Mouse (Mus musculus) embryonic facial prominence, embryonic 10.5 days (tissue): Measurements from ENCODE around the gene Bloc1s2. TPM values are rescaled to one million over a fixed set of nuclear protein-coding genes. Genes with fewer than 3 reads are reported as not detected.

Experiments used
- DNase-seq: peaks from one replicate; pipeline ENCODE4 v3.0.0-alpha.2; 2017; ENCODE audit warnings: low spot score
- H3K27ac ChIP-seq: fragments of 300-500 bp; sonication (generic); replicated peaks from 2 replicates; pipeline ENCODE4 v1.5.1; 2016; ENCODE audit warnings: mild to moderate bottlenecking
- H3K27me3 ChIP-seq: fragments of 300-500 bp; sonication (generic); replicated peaks from 2 replicates; pipeline ENCODE4 v1.6.1; 2016; ENCODE audit warnings: low read depth, mild to moderate bottlenecking; ENCODE audit not compliant: poor library complexity, severe bottlenecking
- H3K36me3 ChIP-seq: fragments of 300-500 bp; sonication (generic); replicated peaks from 2 replicates; pipeline ENCODE4 v1.6.1; 2016; ENCODE audit warnings: mild to moderate bottlenecking, moderate library complexity
- H3K4me1 ChIP-seq: fragments of 300-500 bp; sonication (generic); 2 replicates; pipeline ENCODE4 v1.6.1; 2016
- H3K4me3 ChIP-seq: fragments of 300-500 bp; sonication (generic); 2 replicates; pipeline ENCODE4 v1.5.1; 2016; ENCODE audit warnings: mild to moderate bottlenecking, moderate library complexity
- H3K9me3 ChIP-seq: fragments of 300-500 bp; sonication (generic); 2 replicates; pipeline ENCODE4 v1.6.1; 2016; ENCODE audit warnings: mild to moderate bottlenecking
- WGBS: fragments of 180-500 bp; shearing (Covaris S2); methylation state at CpG from one replicate; pipeline ENCODE4 v1.1.7; 2016; 5-methylcytosine and 5-hydroxymethylcytosine counted together
- polyA plus RNA-seq: library from polyadenylated mRNA; unstranded; fragments of >200 nt; fragmentation: Nextera tagmentation; extraction: Ambion mirVana; gene quantifications from 2 replicates; pipeline ENCODE4 v1.2.1, GENCODE M21; 2016

The Bloc1s2 gene
- polyA plus RNA-seq: 98.1 and 99.3 TPM in 2 replicates

DNA sequence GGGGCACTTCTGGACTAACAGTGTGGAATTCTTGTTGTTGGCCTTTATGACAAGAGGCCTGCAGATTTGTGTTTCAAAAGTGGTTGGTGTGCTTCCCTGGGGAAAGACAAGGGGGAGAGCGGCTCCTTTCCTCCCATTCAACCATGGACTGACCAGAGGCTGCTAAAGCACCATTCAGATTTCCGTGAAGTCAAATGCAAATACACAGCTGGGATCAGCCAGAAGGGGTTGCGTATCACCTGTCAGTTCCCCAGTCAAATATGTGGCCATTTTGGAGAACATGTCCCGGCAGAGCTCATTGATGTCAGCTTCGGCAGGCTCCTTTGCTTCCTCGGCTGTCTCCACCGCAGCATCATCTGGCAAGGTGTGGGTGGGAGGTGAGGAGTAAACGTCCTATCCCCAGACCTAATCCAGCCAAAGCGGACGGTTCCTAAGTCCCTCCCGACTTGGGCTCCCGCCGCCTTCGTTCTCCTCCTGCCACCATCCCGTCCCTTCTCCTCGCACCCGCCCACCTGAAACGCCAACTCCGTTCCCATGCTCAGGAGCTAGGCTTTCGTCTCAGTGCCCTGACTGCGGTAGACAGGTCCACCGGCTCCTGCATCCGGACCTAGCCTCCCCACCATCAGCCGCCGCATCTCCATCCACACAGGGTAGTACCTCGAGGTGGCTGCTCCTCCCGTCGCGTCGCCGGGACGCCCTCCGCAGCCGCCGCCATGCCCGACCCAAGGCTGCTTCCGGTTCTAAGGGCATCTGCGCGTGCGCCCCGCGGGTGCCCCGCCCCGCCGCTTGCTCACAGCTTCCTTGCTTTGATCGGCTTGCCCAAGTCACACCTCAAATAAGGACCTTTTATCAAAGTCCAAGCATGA is at the start of gene Bloc1s2:
Gene Bloc1s2, minus strand, starts transcription at position 745 of the 866 bp plus-strand sequence.
- peak; percentile 89 for DNase-seq
- no peaks in the 10 kb centered on the region for H3K9me3 ChIP-seq
- H3K4me1 ChIP-seq: peaks cover 15% of the 10 kb centered on the region
- 3% methylated on average over 46 of the region's 46 CpGs for WGBS
- peak within 1 kb of the TSS; percentile 87 for H3K4me3 ChIP-seq
- H3K27ac ChIP-seq: peak within 1 kb of the TSS; percentile 86
- no peaks in the 10 kb centered on the region; the same call in 1 of the 2 replicates for H3K27me3 ChIP-seq
- H3K36me3 ChIP-seq: peaks cover 38% of the 10 kb centered on the region

GRCm38 (mm10) chr19:44195138-44195537 is 48.9 kb upstream of the Bloc1s2 start:
- WGBS: 15% methylated on average over 7 of the region's 7 CpGs
- DNase-seq: peak; percentile 74
- no peak overlapping the region for H3K27ac ChIP-seq
- H3K9me3 ChIP-seq: no peaks in the 10 kb centered on the region
- no peaks in the 10 kb centered on the region for H3K36me3 ChIP-seq
- no peaks in the 10 kb centered on the region for H3K27me3 ChIP-seq
- H3K4me3 ChIP-seq: no peak overlapping the region
- peaks cover 13% of the 10 kb centered on the region for H3K4me1 ChIP-seq

DNA sequence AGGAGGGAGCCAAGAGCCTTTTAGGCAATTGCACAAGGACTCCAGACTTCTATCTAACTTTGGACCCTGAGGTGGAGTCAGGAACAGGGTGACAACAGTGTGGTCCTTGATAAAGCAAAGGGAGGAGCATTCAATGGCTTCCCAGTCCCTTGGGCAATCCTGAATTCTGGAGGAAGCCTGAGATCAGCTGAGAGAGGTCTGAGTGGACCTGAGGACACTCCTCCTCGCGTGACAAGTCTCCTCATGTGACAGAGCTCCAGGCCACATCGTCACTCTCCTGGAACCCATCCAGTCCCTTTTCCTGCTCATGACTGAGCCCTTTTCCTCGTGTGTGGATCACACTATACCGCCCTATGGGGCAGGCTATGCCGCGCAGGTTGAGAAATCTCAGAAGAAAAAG is 47.7 kb upstream of the Bloc1s2 start:
- H3K4me3 ChIP-seq: no peak overlapping the region
- H3K9me3 ChIP-seq: no peaks in the 10 kb centered on the region
- H3K27me3 ChIP-seq: no peaks in the 10 kb centered on the region
- H3K27ac ChIP-seq: no peak overlapping the region
- no peaks in the 10 kb centered on the region for H3K36me3 ChIP-seq
- H3K4me1 ChIP-seq: peaks cover 14% of the 10 kb centered on the region
- WGBS: 86% methylated on average over 7 of the region's 7 CpGs
- no peak for DNase-seq

DNA sequence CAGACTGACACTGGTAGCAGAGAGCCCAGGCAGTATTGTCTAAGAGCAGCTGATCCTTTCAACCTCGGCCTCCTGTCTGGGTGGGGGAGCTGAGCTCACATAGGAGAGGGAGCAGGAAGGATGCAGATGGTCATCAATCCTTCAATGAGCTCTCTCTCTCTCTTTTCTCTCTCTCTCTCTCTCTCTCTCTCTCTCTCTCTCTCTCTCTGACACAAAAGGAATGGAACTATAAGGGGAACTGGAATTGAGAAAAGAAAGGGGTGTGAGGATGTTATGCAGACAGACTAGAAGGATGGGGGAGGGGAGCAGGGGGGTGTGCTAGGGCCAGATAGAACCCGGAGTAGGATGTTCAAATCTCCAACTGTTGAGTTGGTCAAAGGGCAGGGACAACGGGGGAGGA is 46.1 kb upstream of the Bloc1s2 start, which contains the start of gene Pkd2l1:
Gene Pkd2l1, minus strand, starts transcription at position 101 of the 400 bp plus-strand sequence.
- H3K4me3 ChIP-seq: no peak within 1 kb of the TSS
- H3K27ac ChIP-seq: no peak within 1 kb of the TSS
- DNase-seq: no peak
- WGBS: 55% methylated on average over 3 of the region's 3 CpGs
- H3K9me3 ChIP-seq: no peaks in the 10 kb centered on the region
- no peaks in the 10 kb centered on the region for H3K27me3 ChIP-seq
- H3K4me1 ChIP-seq: peaks cover 14% of the 10 kb centered on the region
- no peaks in the 10 kb centered on the region for H3K36me3 ChIP-seq

- whole genome bisulfite sequencing: 90% methylated on average over 4 of the region's 4 CpGs
- DNase-seq: no peak
- Histone ChIP-seq H3K27ac (no peak overlapping the region), H3K36me3 (no peaks in the 10 kb centered on the region), H3K9me3 (no peaks in the 10 kb centered on the region), H3K27me3 (no peaks in the 10 kb centered on the region), H3K4me3 (no peak overlapping the region), H3K4me1 (peaks cover 14% of the 10 kb centered on the region)
These were observed 42.8 kb upstream of the Bloc1s2 start for GRCm38 (mm10) chr19:44189056-44189455.

GRCm38 (mm10) chr19:44183968-44184367 is 37.7 kb upstream of the Bloc1s2 start:
- Histone ChIP-seq H3K9me3 (no peaks in the 10 kb centered on the region), H3K4me3 (no peak overlapping the region), H3K27me3 (no peaks in the 10 kb centered on the region), H3K4me1 (no peaks in the 10 kb centered on the region; the same call in 1 of the 2 replicates), H3K36me3 (no peaks in the 10 kb centered on the region), H3K27ac (no peak overlapping the region)
- WGBS: 74% methylated on average over 3 of the region's 3 CpGs
- no peak for DNase-seq

- H3K4me3 ChIP-seq: no peak overlapping the region
- H3K9me3 ChIP-seq: no peaks in the 10 kb centered on the region
- H3K27ac ChIP-seq: no peak overlapping the region
- DNase-seq: no peak
- H3K27me3 ChIP-seq: no peaks in the 10 kb centered on the region
- 82% methylated on average over 1 of the region's 1 CpGs for WGBS
- H3K4me1 ChIP-seq: no peaks in the 10 kb centered on the region; the same call in 1 of the 2 replicates
- H3K36me3 ChIP-seq: no peaks in the 10 kb centered on the region
These were observed 34.3 kb upstream of the Bloc1s2 start for GRCm38 (mm10) chr19:44180502-44180901.

DNA sequence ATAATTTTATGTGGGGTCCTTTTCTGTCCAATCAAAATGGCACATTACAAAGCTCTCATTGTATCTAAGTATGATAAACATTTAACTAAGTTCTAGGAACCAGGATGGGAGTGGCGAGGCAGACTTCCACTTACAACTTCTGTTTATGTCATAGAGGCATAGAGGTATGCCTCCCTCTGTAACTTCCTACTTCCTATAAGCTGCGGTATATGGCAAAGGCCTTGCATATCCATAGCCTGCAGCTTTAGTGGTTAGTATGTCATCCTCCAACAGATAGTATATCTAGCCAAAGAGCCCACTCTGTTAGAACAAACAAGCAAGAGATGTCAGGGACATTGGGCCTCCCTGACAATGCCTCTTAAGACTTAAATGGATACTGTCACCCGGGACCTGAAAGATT is 30.5 kb upstream of the Bloc1s2 start:
- WGBS: 83% methylated on average over 3 of the region's 3 CpGs
- H3K4me3 ChIP-seq: no peak overlapping the region
- no peaks in the 10 kb centered on the region for H3K36me3 ChIP-seq
- H3K4me1 ChIP-seq: no peaks in the 10 kb centered on the region
- no peak overlapping the region for H3K27ac ChIP-seq
- no peaks in the 10 kb centered on the region for H3K9me3 ChIP-seq
- H3K27me3 ChIP-seq: no peaks in the 10 kb centered on the region
- no peak for DNase-seq

DNA sequence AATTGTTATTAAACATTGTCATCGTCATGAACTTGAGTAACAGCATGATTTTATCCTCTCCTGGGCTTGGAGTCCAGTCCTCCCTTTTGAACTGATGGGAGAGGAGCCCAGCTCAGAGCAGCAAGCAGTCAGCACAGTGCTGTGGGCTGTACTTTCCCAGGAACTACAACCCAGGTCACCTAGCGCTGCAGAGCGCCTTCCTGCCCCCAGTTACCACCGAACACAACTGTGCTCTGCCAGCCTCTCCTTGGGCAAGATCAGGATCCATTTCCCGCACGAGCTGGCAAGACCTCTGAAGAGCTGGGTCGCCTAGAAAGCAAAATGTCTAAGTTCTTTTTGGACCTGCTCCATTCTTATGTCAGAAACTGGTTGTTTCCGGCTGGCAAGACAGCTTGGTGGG is 28.6 kb upstream of the Bloc1s2 start:
- Histone ChIP-seq H3K4me1 (no peaks in the 10 kb centered on the region), H3K27me3 (no peaks in the 10 kb centered on the region), H3K4me3 (no peak overlapping the region), H3K9me3 (no peaks in the 10 kb centered on the region), H3K27ac (no peak overlapping the region), H3K36me3 (no peaks in the 10 kb centered on the region)
- DNase-seq: no peak
- WGBS: 67% methylated on average over 8 of the region's 8 CpGs

DNA sequence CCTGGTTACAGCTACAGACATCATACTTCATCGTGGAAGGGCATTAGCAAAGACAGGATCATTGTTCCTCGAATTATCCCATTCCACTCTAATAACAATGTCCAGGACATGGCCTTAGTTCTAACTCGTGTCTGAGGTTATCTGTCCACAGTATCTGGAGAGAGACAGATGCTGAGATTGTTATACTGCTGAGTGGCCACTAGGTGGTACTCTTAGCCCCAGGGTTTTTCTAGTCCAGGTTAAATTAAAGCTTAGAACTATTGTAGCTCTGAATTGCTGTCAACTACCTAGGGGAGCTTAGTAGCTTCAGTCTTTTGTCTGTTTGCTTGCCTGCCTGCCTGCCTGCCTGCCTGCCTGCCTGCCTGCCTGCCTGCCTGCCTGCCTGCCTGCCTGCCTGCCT is 15.3 kb upstream of the Bloc1s2 start:
- 15% methylated on average over 3 of the region's 3 CpGs for WGBS
- no peaks in the 10 kb centered on the region for H3K9me3 ChIP-seq
- H3K27ac ChIP-seq: no peak overlapping the region
- DNase-seq: no peak
- no peaks in the 10 kb centered on the region for H3K4me1 ChIP-seq
- H3K4me3 ChIP-seq: no peak overlapping the region
- no peaks in the 10 kb centered on the region for H3K36me3 ChIP-seq
- peaks cover 9% of the 10 kb centered on the region; the same call in 1 of the 2 replicates for H3K27me3 ChIP-seq

GRCm38 (mm10) chr19:44159386-44159785 is 13.1 kb upstream of the Bloc1s2 start:
- no peaks in the 10 kb centered on the region for H3K36me3 ChIP-seq
- 88% methylated on average over 3 of the region's 3 CpGs for WGBS
- H3K4me1 ChIP-seq: no peaks in the 10 kb centered on the region
- H3K27ac ChIP-seq: no peak overlapping the region
- peaks cover 13% of the 10 kb centered on the region; the same call in 1 of the 2 replicates for H3K27me3 ChIP-seq
- no peak for DNase-seq
- no peaks in the 10 kb centered on the region for H3K9me3 ChIP-seq
- no peak overlapping the region for H3K4me3 ChIP-seq

GRCm38 (mm10) chr19:44157005-44157404 is 10.8 kb upstream of the Bloc1s2 start:
- Histone ChIP-seq H3K9me3 (no peaks in the 10 kb centered on the region), H3K27me3 (peaks cover 19% of the 10 kb centered on the region; the same call in 1 of the 2 replicates), H3K4me1 (no peaks in the 10 kb centered on the region), H3K27ac (no peak overlapping the region), H3K4me3 (no peak overlapping the region), H3K36me3 (no peaks in the 10 kb centered on the region)
- no peak for DNase-seq
- 94% methylated on average over 10 of the region's 10 CpGs for WGBS

DNA sequence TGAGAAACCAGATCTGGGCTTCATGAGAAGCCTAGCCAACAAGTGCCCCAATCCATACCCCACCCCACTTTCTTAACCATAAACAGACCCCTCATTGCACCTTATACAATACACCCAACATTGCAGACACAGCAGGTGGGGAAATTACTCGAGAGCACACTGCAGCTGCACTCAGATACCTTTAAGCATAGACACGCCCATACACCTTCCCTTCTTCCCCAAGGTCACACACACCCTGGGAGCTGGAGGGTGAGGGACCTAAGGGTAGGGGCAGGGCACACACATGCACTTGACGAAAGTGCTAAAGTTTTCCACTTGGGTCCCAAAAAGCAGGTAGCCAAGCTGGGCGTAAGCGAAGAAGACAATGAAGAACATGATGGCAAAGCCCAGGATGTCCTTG is 7.5 kb upstream of the Bloc1s2 start:
- Histone ChIP-seq H3K4me3 (no peak overlapping the region), H3K4me1 (no peaks in the 10 kb centered on the region), H3K9me3 (no peaks in the 10 kb centered on the region), H3K27me3 (peaks cover 21% of the 10 kb centered on the region; the same call in 1 of the 2 replicates), H3K36me3 (no peaks in the 10 kb centered on the region), H3K27ac (no peak overlapping the region)
- WGBS: 87% methylated on average over 5 of the region's 5 CpGs
- no peak for DNase-seq
